Mouse (Mus musculus) T-helper 2 cell (primary cell): ENCODE measurements at regions not wholly inside any gene's neighbourhood (a gene's known extent, or its start where the extent isn't known, plus 50 kb on each side); places are given as distances from the start of the nearest gene placed in this dataset.
"Not testable (repeated sequence)": the region's sequence is repeated elsewhere in the genome, so short reads cannot be mapped to it uniquely, and the experiment has no call there.

ENCODE experiments used
- in situ Hi-C: fragments of 300-600 bp; cut with MboI, MseI; formaldehyde crosslinking; loops from one replicate; pipeline ENCODE4 v1.15.1; 2025; ENCODE audit warnings: high pct_unique_total_duplicates

- in situ Hi-C loops = no loop called here
Observed at GRCm38 (mm10) chr9:115766471-115766870, 142.8 kb upstream of the Gadl1 start.

- in situ Hi-C loops = no loop called here
Observed at GRCm38 (mm10) chr9:115775112-115775511, 134.1 kb upstream of the Gadl1 start.

DNA sequence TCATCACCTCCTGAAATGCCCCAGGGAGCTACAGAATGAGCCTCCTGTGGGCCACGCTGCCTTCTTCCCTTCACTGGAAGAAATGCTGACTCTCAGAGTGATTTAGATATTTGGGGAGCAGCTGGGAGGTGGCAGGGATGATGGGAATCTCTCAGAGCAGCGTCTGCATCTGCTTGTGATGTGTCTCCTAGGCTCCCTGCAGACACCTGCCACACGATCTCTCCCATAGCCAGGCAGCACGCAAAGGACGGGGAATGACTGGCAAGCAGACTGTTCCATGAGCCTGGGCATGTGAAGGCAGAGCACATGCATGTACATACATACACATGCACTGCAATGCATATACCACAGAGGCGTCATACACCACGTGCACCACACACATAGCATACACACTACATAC, 133.4 kb upstream of the Gadl1 start:
- in situ Hi-C loops = no loop called here

- in situ Hi-C loops = no loop called here
Observed at GRCm38 (mm10) chr9:115777097-115777864, 132.0 kb upstream of the Gadl1 start.

GRCm38 (mm10) chr9:115778862-115779261, 130.4 kb upstream of the Gadl1 start:
- in situ Hi-C loops = no loop called here

GRCm38 (mm10) chr9:115799330-115799729, 109.9 kb upstream of the Gadl1 start:
- in situ Hi-C loops = no loop called here

DNA sequence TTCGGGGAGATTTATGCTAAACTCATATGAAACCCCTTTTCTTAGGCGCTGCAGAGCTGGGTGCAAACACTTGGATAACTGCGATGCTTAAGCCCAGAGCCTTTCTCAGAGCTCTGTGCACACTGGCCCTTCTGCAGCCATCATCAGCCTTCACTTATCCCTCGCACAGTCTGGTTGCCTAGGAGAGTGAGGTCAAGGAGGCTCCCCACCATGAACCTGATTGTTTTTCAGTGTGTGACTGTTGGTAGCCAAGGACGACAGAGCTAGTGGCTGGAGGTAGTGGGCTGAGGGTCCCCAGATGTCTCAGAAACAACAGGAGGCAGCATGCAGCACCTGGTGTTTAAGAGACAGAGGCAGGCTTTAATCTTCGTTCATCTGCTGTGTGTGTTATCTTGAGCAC, 108.6 kb upstream of the Gadl1 start:
- in situ Hi-C loops = no loop called here

DNA sequence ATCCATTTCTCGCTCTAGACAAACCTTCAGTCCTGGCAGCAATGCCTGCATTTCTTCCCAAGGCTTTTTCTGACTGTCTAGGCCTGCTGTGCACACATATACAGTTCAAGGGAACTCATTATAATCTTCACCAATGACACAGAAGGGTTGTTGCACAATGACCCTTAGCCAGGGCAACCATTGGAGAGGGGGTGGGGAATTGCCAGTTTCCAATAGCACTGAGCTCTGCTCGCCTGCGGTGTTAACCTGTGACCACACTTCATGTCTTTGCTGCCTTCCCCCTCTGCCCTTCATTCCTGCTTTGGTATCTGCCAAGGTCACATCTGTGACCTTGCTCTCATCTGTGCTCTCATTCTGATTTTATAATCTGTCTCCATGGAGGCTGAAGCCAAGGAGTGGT, 106.2 kb upstream of the Gadl1 start:
- in situ Hi-C loops = no loop called here

- in situ Hi-C loops = no loop called here
Observed at GRCm38 (mm10) chr9:115805224-115805623, 104.0 kb upstream of the Gadl1 start.

- in situ Hi-C loops = no loop called here
Observed at GRCm38 (mm10) chr9:115806018-115806702, 103.1 kb upstream of the Gadl1 start.

- in situ Hi-C loops = no loop called here
Observed at GRCm38 (mm10) chr9:115840186-115840585, 69.1 kb upstream of the Gadl1 start.

DNA sequence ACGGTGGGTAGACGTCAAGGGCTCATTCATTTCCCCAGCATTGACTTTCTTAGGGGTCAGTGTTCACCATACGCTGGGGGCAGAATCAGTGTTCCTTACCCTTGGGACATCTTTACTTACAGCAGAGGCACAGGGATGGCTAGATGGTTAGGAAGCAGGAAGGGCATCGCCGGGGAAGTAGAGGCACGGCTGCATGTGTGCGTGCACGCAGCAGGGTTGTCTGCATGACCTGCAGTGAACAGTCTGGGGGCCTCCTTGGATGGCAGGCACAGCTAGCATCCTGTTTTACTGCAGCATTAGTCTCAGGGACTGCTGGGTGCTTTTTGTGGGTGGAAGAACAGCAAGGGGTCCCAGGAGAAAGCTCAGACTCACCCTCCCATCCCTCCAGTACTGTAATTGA, 68.5 kb upstream of the Gadl1 start:
- in situ Hi-C loops = no loop called here

DNA sequence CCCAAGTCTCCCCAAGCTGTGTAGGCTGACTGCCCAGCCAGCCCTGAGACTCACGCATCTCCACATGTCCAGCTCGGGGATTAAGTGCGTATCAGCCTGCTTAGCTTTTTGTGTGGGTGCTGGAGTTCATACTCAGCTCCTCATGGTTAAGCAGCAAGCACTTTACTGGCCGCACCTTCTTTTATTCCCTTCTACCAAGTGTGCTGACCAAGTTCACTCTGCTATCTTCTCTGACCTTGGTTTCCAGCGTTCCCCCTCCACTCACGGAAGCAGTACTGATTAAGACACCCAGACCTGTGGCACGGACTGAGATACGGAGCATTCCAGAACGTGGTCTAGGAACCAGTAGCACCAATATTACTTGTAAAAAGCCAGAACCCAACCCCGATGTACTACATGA, 67.6 kb upstream of the Gadl1 start:
- in situ Hi-C loops = no loop called here

- in situ Hi-C loops = no loop called here
Observed at GRCm38 (mm10) chr9:115844340-115844739, 64.9 kb upstream of the Gadl1 start.

DNA sequence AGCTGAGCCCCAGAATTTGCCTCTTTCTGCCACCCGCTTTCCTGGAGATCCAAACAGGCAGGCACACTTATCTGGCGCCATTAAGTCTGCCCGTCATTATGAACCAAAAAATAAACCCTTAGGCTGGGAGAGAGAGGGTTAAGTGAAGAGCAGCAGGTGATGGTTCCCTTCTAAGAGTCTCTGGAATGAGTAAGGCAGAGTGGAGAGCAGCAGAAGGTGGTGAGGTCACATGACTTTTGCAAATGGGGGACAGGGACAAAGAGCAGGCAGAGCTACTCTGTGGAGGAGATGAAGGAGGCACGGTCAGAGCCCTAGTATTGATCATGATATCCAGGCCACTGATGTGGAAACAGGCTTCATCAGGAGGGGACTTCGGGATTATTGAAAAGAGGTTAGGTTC, 64.2 kb upstream of the Gadl1 start:
- in situ Hi-C loops = no loop called here

GRCm38 (mm10) chr9:115847289-115848074, 61.8 kb upstream of the Gadl1 start:
- in situ Hi-C loops = no loop called here

- in situ Hi-C loops = not testable (repeated sequence)
Observed at GRCm38 (mm10) chr9:115853210-115853842, 55.9 kb upstream of the Gadl1 start.

DNA sequence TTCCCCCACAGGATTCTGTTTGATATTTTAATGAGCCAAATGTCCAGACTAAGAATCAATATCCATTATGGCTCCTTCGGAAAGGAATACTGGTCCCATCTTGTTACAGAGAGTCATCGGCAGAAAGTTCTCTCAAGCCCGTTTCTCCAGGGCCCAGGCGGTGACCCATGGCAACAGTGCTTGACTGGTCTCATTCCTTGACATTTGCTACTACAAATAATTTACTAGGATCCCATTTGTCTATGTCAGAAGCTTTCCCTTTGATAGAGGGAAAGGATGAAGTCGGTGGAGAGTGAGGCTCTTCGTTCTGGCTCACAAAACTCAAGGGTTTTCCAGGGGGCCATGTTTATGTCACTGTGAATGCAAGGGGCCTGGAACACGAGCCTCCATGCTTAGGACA, 52.0 kb upstream of the Gadl1 start:
- in situ Hi-C loops = no loop called here

DNA sequence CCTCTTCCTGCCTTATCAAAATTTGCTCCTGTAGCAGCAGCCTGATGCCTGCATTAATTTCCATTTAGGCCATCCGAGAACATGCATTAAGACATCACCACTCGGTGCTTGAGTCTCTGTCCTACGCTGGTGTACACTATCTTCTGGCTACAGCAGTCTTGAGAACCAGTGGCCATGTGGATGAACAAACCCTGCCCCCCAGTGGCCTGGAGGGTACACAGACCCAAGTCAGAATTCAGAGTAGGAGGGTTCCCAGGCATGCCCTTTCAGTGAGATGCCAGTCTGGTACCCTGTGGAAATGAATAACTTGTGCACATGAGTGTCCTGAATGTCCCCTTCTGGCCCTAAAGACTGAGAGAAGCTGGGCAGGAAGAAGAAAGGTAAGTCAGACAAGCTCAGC, 50.4 kb upstream of the Gadl1 start:
- in situ Hi-C loops = no loop called here
